Mouse (Mus musculus) adrenal gland, postnatal 36 days (tissue): ENCODE measurements around the gene Wwp2. TPM values are rescaled to one million over a fixed set of nuclear protein-coding genes. Genes with fewer than 3 reads are reported as not detected.

Source experiments
- DNase-seq, 2 experiments: peaks; one replicate each; pipeline ENCODE4 v3.0.0; 2021; ENCODE audit warnings: mixed read lengths in 1 of 2
- total RNA-seq, 2 experiments: library from RNA; stranded (reverse); gene quantifications; 2 replicates each; pipeline ENCODE4 v1.2.3; 2021

Wwp2 gene
- total RNA-seq, 2 experiments from 2014 or later: 32.3 to 43.3 TPM

GRCm38 (mm10) chr8:107510766-107511165, 74.6 kb downstream of the Wwp2 start:
- DNase-seq: no peak

DNA sequence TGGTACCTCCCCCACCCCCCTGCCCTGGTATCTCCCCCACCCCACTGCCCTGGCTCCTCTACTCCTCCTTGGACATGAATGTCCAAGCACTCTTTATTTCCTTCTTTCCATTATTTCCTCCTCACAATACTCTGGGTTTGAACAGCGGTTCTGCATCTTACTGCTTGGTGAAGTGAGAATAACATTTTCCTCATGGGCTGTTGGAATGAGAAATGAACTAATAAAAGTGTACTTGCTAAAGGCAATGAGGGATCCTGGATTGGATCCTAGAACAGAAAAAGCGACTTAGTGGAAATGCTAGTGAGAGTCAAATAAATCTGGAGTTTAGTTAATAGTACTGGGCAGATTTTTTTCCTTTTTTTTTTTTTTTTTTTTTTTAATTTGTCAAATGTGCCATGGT, 77.1 kb downstream of the Wwp2 start:
- no peak for DNase-seq

DNA sequence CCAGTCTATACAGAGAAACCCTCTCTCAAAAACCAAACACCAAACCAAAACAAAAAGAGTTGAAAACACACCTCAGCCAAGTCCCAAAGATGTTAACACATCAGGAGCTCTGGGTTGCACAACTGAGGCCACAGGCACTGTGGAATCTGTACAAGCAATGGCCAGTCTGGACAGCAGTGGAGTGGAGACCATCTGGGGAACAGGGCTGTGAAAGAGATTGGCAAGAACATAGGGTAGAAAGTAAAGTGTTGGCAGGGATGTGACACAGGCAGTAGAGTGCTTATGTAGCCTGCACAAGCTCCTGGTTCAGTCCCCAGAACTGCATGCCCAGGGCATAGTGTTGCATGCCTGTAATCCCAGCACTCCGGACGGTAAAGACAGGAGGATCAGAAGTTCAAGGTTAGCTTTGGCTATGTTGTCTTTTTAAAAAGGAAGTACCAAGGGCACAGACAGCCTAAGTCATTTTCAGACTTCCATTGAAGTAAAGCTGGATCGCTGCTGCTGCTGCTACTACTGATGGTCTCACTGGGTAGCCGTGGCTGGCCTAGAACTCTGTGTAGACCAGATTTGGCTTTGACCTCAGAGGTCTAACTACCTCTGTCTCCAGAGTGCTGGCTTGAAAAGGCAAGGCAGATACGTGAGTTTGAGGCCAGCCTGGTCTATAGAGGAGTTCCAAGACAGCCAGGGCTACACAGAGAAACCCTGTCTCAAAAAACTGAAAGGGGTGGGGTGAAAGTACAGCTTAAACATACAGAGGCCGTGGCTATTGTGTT, 79.0 kb downstream of the Wwp2 start:
- no peak for DNase-seq

GRCm38 (mm10) chr8:107518726-107519125, 82.6 kb downstream of the Wwp2 start:
- DNase-seq: no peak

DNA sequence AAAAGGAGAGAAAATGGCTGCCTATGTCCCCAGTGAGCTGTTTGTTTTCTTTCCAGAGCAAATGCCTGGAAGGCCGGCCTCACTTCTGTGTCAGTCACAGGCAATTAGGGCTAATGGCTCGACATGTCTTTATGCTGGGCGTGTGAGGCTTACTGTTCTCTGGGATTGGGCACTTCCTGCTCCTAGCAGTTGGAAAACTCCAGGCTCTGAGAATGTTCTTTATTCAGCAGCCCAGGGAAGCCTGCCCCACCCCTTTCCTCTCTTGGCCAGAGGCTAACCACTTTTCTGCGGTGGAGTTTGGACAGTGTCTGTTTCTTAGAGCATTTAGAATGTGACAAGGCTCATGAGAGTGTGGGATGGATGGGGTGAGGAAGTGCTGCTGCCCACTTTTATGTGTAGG, 83.7 kb downstream of the Wwp2 start:
- no peak for DNase-seq

DNA sequence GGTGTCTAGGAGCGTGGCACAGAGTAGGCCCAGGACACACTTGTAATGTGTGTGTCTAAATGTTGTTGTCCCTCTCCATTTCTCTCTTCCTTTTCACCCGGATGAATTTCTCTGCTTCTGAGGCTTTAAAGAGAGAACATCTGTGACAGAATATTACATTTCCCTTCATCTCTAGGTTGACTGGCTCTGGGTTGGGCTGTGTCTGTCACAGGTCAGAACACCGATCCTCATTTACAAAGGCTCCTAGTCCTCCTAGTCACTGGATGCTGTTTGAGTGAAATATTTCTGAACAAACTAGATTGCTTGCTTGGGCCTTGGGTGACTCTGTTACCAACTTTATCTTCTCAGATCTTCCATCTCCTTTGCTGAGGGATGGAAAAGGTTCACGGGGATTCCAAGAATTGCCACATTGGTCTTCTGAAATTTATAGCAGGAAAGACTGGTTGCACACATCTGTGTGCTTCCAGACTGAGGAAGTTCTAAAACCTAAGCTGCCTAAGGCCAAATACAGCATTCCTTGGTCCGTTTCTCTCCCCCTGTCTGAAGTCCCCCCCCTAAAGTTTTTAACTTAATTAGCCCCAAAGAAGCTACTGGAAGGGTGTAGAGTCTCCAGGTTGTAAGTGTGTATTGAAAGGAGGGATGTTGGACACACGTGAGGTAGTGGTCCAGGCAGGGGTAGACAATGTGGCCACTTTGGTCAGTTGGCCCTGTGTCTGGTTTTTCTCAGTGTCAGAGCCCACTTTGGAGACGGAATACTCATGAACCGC, 85.8 kb downstream of the Wwp2 start:
- DNase-seq: no peak

DNA sequence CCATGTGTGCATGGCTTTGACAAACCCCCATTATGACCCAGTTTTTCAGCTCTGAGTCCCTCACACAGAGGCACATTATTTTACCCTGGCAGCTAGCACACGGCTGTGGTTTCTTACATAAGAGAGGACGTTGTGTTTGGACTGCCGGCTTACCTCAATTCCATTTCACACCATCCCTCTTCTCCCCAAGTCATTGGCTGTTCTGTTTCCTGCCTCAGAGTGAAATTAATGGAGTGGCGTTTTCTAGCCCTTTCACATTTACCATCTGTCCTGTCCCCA, 86.3 kb downstream of the Wwp2 start:
- no peak for DNase-seq

DNA sequence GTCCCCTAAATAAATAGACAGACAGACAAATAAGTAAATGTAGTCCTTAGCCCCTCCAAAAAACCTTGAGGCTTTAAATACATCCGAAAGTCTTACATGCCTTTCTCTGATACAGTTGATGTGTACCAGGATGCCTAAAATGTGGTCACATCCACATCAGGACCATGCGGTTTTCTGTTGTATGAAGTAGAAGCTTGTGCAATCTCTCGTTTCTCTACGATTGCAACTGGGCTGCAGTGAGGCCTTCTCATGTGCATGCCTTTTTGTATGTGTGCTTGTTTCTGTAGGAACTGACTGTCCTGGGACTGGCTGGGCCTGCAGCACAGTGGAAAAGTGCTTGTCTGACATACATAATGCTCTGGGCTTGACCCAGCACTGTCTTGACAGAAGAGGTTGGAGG, 88.4 kb downstream of the Wwp2 start:
- DNase-seq: no peak

DNA sequence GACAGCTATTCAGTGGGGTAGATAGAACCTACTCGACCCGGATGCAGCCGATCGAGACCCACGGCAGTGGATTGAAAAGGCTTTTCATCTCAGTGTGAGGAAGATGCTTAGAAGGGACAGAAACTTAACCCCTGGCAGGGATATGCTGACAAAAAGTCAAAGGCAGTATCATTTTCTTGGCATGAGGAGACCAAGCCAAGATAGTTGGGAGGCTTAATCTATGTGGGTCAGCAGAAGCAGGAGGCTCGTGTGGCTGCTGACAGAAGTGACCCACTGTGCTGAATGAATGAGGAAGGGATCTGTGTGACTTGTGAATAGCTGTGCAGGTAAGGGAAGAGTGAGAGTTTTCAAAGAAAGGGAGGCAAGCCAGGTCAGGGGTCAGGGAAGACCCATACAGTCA, 92.6 kb downstream of the Wwp2 start:
- no peak for DNase-seq

DNA sequence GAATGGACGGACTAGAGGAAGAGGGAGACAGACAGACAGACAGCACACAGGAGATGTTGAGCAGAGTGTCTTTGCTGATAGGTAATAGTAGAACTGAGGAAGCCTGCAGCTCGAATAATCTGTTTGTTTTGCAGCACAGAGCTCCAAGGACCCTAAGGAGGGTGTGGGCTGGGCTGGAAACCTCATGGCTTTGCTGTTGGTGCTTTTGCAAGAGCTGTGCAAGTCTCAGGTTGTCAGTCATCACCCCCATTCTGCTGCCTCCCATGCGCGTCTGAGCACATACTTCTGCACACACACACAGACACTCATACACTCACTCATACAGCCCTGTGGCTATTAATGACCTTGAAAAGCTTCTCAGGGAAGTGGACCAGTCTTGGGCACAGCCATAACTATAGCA, 101.3 kb downstream of the Wwp2 start:
- no peak for DNase-seq

DNA sequence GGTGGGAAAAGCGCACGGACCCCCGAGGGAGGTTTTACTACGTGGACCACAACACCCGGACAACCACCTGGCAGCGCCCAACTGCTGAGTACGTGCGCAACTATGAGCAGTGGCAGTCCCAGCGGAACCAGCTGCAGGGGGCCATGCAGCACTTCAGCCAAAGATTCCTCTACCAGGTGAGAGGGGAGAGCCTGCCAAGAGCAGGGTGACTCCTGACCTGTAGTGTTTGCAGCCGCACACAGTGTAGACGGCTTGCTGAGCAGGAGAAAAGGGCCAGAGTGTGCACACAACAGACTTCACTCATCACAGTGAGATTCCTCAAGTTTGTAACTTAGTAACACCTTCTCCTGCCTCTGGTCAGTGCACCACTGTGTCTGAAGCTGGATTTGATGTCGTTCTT, 104.5 kb downstream of the Wwp2 start:
- no peak for DNase-seq

DNA sequence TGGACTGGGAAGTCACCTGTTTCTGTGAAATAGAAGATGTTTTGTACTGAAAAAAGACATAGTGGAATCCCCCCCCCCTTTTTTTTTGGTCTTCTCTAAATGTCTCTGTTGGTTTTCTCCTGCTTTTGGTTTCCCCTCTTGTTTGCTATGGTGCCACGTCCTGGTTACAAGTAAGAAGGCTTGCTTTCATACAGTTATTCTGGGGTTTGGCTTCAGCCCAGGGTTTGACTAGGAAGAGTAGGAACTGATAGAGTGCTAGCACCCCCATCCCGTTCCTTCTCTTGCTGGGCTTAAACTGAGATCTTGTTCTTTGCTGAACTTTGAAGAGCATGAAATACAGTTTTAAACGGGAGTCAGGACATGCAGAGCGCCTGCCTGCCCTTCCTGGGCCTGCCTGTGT, 105.2 kb downstream of the Wwp2 start:
- no peak for DNase-seq

DNA sequence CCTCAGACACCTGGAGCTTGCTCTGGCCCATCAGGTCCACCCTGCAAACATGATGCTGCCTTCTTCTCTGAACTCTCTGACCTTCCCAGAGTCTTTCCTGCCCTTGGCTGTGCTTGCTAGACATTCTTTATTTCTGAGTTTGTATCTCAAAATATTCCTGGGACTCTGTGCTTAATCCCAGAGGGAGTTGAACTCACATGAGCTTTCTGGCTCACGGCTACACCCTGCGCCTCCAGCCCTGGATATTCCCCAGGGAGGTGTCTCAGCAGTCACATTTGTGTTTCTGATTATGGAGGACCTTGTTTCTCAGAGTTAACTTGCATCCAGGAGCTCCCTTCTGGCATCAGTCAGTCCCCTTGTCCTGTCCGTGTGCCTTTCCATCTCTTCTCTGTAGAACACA, 106.0 kb downstream of the Wwp2 start:
- DNase-seq: no peak

DNA sequence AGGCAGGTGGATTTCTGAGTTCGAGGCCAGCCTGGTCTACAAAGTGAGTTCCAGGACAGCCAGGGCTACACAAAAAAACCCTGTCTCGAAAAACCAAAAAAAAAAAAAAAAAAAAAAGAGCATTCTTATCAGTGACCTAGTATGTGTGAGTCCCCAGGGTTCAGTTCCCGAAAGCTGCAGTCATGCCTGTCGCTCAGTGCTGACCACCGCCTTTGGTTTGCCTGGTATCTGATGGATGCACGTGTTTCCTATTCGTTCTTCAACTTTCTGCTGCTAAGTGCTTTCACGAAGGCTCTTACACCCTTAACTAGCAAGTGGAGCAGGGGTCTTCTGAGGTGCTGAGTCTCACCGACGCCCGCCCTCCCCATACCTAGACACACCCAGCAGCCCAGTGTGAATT, 107.5 kb downstream of the Wwp2 start:
- DNase-seq: no peak

DNA sequence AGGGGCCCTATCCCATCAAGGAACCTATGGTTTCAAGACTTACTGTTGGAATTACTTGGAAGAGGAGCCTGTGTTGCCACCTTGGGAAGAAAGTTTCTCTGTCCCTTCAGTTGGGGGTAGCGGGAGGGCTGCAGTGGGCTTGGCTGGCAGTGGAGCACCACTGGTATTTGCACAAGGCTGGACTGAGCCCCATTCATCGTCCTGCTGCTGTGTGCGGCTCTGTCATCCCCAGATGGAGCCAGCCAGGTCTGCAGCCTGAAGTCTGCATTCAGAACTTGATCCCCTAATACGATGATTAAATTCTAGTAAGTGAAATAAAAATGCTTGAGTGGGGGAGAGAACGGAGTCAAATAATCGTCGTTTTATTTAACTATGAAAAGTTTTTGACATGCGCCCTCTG, 108.0 kb downstream of the Wwp2 start:
- DNase-seq: no peak

GRCm38 (mm10) chr8:107544651-107545174, 108.5 kb downstream of the Wwp2 start:
- DNase-seq: no peak

DNA sequence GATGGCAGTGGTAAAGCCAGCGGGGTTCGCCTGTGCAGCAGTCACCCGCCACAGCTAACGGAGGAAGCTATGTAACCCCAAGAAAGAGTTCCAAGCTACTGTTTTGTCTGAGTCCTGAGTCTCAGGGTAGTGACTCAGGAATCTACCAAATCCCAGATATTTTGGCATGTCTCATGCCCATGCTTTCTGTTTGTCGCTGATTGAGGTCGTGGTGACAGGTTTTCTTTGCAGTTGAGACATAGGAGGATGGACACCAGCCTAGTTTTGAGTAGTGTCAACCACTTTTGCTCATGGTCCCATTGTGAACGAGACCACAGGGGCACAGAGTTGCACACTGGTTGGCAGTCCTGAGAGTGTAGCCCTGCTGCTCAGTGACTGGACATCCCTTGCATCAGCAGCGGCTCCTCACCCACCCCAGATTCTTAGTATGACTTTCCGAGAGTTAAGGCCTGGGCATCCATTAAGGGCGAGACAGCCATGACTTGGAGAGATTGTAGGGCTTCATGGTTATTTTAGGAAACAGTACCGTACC, 109.5 kb downstream of the Wwp2 start:
- DNase-seq: no peak

DNA sequence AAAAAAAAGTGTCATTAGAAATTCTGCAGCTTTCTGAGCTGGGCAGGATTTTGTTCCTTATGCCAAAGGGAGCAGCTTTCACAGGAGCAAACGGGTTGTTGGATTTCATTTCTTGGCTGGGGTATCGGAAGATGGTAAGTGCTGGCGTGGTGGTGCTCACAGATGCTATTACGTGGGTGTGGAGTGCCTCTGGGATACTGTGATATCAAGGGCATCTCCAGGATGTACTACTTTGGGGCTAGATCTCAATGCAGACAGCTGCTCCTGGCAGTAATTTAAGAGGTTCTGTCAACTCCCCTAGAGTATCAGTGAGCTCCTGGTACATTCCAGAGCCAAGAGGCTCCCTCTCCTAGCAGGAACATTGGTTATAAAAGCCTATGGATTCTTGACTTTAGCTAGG, 110.0 kb downstream of the Wwp2 start:
- no peak for DNase-seq

DNA sequence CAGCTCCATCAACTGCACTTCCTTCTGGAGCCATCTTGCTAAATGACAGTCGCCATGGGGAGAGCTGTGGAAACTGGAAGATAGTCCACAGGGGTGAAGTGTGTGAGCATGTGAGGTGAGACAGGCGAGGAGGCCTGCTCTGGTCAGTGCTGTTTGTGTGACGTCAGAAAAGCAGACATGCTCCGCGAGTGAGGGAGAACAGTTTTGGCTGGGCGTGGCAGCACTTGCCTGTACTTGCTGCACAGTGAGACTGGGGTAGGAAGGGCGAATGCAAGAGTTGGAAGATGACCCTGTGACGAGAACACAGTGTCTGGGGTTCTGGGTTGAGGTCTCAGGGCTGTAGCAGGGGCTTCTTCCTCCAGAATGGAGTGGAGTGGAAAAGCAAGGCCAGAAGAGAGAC, 110.7 kb downstream of the Wwp2 start:
- no peak for DNase-seq

GRCm38 (mm10) chr8:107552234-107552633, 116.1 kb downstream of the Wwp2 start:
- DNase-seq: no peak

- no peak for DNase-seq
Measured at GRCm38 (mm10) chr8:107555231-107555630, 119.1 kb downstream of the Wwp2 start.

GRCm38 (mm10) chr8:107556511-107556936, 120.4 kb downstream of the Wwp2 start:
- DNase-seq: no peak

DNA sequence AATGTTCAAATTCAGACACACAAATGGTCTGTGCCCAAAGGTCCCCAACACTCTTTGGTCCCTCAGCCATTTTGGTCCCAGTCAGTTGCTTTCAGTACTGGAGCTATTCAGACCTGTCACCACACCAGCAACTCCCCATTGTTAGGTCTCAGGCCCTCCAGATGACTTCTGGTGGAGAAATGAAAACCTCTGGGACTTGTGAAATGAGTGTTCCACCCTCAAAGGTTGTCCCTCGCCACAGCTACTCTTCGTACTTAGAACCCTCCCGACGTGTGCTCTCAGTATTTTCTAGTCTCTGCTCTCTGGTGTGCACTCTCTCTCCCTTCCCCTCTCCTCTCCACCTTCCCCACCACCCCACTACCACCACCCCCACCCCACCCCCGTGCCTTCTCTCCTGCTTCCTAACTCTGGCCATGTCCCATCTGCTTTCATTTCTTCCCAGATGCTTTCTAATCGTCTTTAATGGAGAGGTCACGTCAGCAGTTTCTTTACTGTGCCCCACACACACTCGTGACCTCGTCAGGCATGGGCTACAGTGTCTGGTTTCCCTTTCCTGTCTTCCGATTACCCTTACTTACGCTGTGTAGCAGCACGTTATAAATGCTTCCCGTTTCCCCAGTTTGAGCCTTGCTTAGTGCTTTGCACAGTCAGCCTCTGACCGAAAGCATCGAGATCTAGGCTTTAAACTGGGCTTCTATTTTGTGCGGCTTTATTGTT, 124.8 kb downstream of the Wwp2 start:
- no peak for DNase-seq
